Mouse (Mus musculus): ENCODE data around the gene Tmigd3.
"Not testable (repeated sequence)": the region's sequence is repeated elsewhere in the genome, so short reads cannot be mapped to it uniquely, and the experiment has no call there.

The Tmigd3 gene

GRCm38 (mm10) chr3:105907956-105908655 lies 37.4 kb downstream of the Tmigd3 start:
- DNase-seq: no peak

- no peak for DNase-seq
These were observed 38.3 kb downstream of the Tmigd3 start for GRCm38 (mm10) chr3:105908976-105909375.

GRCm38 (mm10) chr3:105910519-105911190 lies 40.0 kb downstream of the Tmigd3 start:
- DNase-seq: peak; percentile 20 to 45

GRCm38 (mm10) chr3:105912097-105912880 lies 41.6 kb downstream of the Tmigd3 start:
- DNase-seq: no peak

- no peak for DNase-seq
These were observed 43.4 kb downstream of the Tmigd3 start for GRCm38 (mm10) chr3:105913839-105914681.

GRCm38 (mm10) chr3:105915281-105915680 lies 44.6 kb downstream of the Tmigd3 start:
- no peak for DNase-seq

- DNase-seq: not testable (repeated sequence)
These were observed 45.8 kb downstream of the Tmigd3 start for GRCm38 (mm10) chr3:105916455-105916854.

GRCm38 (mm10) chr3:105917656-105918354 lies 47.1 kb downstream of the Tmigd3 start:
- no peak for DNase-seq

GRCm38 (mm10) chr3:105918355-105918745 lies 47.6 kb downstream of the Tmigd3 start:
- no peak for DNase-seq

GRCm38 (mm10) chr3:105920743-105921142 lies 50.0 kb downstream of the Tmigd3 start:
- not testable (repeated sequence) for DNase-seq

GRCm38 (mm10) chr3:105921959-105922358 lies 51.3 kb downstream of the Tmigd3 start:
- DNase-seq: no peak

- DNase-seq: no peak
These were observed 53.9 kb downstream of the Tmigd3 start for GRCm38 (mm10) chr3:105924616-105925015.

- DNase-seq: no peak
These were observed 57.0 kb downstream of the Tmigd3 start for GRCm38 (mm10) chr3:105927561-105928194.

- DNase-seq: no peak
These were observed 57.5 kb downstream of the Tmigd3 start for GRCm38 (mm10) chr3:105928195-105928569.

- no peak for DNase-seq
These were observed 58.1 kb downstream of the Tmigd3 start for GRCm38 (mm10) chr3:105928781-105929180.

- DNase-seq: peak in 1 of 2 experiments; percentile 27
These were observed 59.1 kb downstream of the Tmigd3 start for GRCm38 (mm10) chr3:105929821-105930220.

- DNase-seq: no peak
These were observed 60.4 kb downstream of the Tmigd3 start for GRCm38 (mm10) chr3:105931095-105931494.

GRCm38 (mm10) chr3:105932240-105933071 lies 61.8 kb downstream of the Tmigd3 start, which contains the start of gene I830077J02Rik:
I830077J02Rik (minus strand) TSS chr3:105932664.
- DNase-seq: no peak

GRCm38 (mm10) chr3:105933926-105934325 lies 63.2 kb downstream of the Tmigd3 start:
- no peak for DNase-seq

- DNase-seq: no peak
These were observed 64.3 kb downstream of the Tmigd3 start for GRCm38 (mm10) chr3:105935033-105935432.

Measured in thymus, postnatal 36 days (tissue).